Mouse (Mus musculus) ES-CJ7 (cell line): ENCODE measurements around the gene Olfr516.

ENCODE experiments used
- DNase-seq: peaks from one replicate; pipeline ENCODE4 v3.0.0; 2011; ENCODE audit warnings: low read depth, low spot score

The Olfr516 gene

GRCm38 (mm10) chr7:108850429-108850828, at the start of gene Olfr516:
Olfr516 (minus strand) TSS chr7:108850529.
- no peak for DNase-seq

DNA sequence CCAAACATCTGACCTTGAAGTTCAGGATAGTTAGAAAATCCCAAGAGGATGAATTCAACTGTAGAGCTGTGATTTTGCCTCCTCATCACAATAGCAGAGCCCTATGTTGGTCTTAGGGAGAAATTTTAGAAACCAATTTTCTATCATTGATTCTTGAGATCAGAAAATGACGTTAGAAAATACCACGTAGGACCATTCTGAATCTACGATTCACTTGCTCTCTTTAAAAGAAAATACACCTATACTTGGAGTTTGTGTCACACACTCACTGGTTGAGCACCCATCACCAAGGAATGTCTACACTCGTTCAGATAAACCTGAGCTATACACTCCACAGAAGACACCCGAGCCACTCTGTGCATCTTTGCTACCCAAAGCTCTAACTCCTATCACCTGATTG, 44.0 kb upstream of the Olfr516 start, which contains the start of gene Olfr519:
Gene Olfr519, minus strand, starts transcription at position 101 of the 400 bp plus-strand sequence.
- no peak for DNase-seq

- no peak for DNase-seq
These were observed 34.6 kb upstream of the Olfr516 start, which contains the start of gene Olfr518 for GRCm38 (mm10) chr7:108884906-108885305. Olfr518 (minus strand) TSS chr7:108885006.

DNA sequence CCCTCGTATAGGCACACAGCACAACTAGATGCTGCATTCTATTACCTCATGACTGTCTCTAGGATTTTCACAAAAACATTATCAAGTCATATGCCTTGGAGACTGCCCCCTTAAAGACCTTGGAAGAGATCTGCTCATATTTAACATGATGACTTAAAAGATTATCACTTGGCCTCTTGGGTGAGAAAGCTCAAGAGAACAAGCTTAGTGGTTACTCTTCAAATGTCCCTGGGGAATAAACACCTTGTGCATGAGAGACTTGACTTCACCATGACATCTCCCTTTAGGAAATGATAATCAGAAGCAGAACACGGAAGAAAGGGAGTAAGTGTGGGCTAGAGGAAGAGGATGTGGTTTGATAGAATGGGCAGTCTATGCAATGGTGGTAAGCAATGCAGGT, 21.9 kb upstream of the Olfr516 start, which contains the start of gene Olfr517:
Gene Olfr517, minus strand, starts transcription at position 101 of the 400 bp plus-strand sequence.
- DNase-seq = no peak

DNA sequence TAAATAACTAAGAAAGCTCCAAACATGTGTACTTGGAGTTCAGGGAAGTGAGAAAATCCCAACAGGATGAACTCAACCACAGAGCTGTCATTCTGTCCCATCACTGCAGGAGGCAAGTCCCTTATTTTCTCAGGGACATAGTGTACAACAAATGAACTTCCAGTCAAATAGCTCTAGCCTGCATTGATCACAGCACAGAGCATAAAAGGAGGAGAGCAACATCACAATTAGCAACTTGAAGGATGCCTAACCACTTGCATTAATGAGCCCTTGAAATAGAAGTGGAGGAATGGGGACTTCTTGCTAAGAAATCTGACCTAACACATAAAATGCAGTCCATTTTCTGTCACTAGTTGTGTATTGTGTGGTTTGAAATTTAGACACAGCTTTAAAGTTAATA, 24.4 kb downstream of the Olfr516 start, which contains the start of gene Olfr514:
Gene Olfr514, minus strand, starts transcription at position 101 of the 400 bp plus-strand sequence.
- no peak for DNase-seq

DNA sequence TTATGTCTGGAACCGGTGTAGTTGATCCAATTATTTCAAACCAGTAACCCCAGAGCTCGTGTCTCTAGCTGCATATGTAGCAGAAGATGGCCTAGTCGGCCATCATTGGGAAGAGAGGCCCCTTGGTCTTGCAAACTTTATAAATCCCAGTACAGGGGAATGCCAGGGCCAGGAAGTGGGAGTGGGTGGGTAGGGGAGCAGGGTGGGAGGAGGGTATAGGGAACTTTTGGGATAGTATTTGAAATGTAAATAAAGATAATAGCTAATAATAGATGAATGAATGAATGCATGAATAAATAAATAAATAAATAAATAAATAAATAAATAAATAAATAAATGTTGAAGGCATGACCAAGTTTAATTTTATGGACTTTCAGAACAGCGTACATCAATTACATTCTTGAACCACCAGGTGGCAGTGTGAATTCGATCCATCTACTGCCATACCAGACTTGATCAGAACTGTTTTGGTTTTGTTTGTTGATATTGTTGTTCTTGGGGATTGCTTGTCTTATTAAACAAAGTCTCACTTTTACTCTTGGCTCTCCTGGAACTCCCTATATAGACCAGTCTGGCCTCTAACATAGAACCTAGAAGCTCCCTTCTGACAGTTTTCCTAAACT, 35.6 kb downstream of the Olfr516 start:
- DNase-seq = peak; percentile 38

DNA sequence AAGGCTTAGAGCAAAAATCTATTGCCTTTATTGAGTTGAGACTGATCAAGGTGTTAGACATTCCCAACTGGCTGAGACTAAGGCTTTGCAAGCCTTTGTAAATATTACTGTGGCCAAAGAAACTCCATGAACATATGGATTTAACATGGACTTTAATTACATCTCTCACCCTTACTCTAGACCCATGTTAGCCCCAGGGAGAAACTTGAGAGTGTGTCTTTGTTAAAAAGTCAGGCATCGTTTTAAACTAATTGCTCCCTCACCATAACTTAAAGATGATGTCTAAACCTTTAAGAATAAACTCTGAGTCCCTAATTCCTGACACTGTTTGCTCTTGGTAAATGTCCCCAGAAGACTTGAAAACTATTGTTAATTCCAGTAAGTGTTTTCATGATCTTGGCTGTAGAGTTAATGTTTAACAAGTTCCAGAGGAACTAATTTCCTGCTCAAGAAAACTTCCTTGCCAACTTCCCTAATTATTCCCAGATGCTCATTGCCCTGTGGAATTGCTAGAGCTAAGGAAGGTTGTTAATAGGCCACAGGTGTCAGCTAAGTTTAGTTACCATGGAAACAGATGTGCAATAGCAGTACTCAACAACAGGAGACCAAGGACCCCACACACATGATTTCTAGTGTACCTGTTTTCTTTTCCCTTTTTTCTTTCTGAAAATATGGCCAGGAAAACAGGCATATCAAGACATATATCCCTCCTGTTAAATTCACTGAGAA, 53.0 kb downstream of the Olfr516 start:
- DNase-seq = no peak
